In genomic region chr2:121413387-121414042, GRCm38 (mm10) we compare ENCODE assay signal across 1 mouse cellular context.
TF ChIP-seq lines count a peak whose summit lies in the region.

Gene Pdia3 (plus strand): TSS chr2:121413775.
Gene Catsper2 (minus strand): TSS chr2:121413792.

TF ChIP-seq in CH12.LX, 34 proteins besides CTCF, POLR2A, EP300 and RAD21 (continued from another document):
- TF ChIP-seq ZNF384 (IDR thresholded peaks at IDR 0.05; ENCODE audit: low read depth, low read length) (no peak), TCF12 (IDR thresholded peaks at IDR 0.05; ENCODE audit: low read depth, low read length) (peak; percentile 92), ZMIZ1 (IDR thresholded peaks at IDR 0.05; ENCODE audit: low read depth, low read length) (peak; percentile 96), GABPA (IDR thresholded peaks at IDR 0.05; ENCODE audit: insufficient replicate concordance, low read depth, low read length) (no peak), ELF1 (IDR thresholded peaks at IDR 0.05; ENCODE audit: low read depth, low read length) (peak; percentile 90), SMC3 (IDR thresholded peaks at IDR 0.05; ENCODE audit: low read depth, low read length) (peak; percentile 13; the same call in 1 of the 2 replicates), MAFK (IDR thresholded peaks at IDR 0.05; ENCODE audit: insufficient replicate concordance, low read length) (no peak), E2F4 (IDR thresholded peaks at IDR 0.05; ENCODE audit: insufficient replicate concordance, low read depth, low read length) (no peak), CHD2 (IDR thresholded peaks at IDR 0.05; ENCODE audit: low read length) (peak; percentile 53; the same call in 1 of the 2 replicates), MXI1 (IDR thresholded peaks at IDR 0.05; ENCODE audit: low read depth, low read length) (peak; percentile 80), TBP (conservative IDR thresholded peaks at IDR 0.05; ENCODE audit: low read depth, low read length) (peak; percentile 78), UBTF (IDR thresholded peaks at IDR 0.05; ENCODE audit: low read depth, low read length) (peak; percentile 70), HCFC1 (IDR thresholded peaks at IDR 0.05; ENCODE audit: low read depth, low read length) (peak; percentile 72), USF1 (IDR thresholded peaks at IDR 0.05; ENCODE audit: low read depth, low read length) (no peak), NRF1 (IDR thresholded peaks at IDR 0.05; ENCODE audit: low read depth, low read length) (peak; percentile 72), MYC (IDR thresholded peaks at IDR 0.05; ENCODE audit: low read depth, low read length) (no peak; the same call in 1 of the 2 replicates), MAZ (IDR thresholded peaks at IDR 0.05; ENCODE audit: low read depth, low read length) (no peak), MEF2A (IDR thresholded peaks at IDR 0.05; ENCODE audit: borderline replicate concordance, low read depth, low read length) (no peak), IRF4 (IDR thresholded peaks at IDR 0.05; ENCODE audit: low read depth, low read length) (0 out of 2 replicates have a peak, but pooled peaks have one; percentile 3), NELFE (IDR thresholded peaks at IDR 0.05; ENCODE audit: low read depth, low read length) (peak; percentile 93), KAT2A (IDR thresholded peaks at IDR 0.05; ENCODE audit: insufficient replicate concordance, low read length) (0 out of 2 replicates have a peak, but pooled peaks have one; percentile 10), MAX (IDR thresholded peaks at IDR 0.05; ENCODE audit: low read length) (peak; percentile 67; the same call in 1 of the 2 replicates), SIN3A (IDR thresholded peaks at IDR 0.05; ENCODE audit: low read length) (no peak)
